Mouse (Mus musculus) frontal cortex, postnatal 25 days (tissue): ENCODE data around the gene Irx6.

Experiments
- DNase-seq, 2 experiments: peaks; one replicate each; pipeline ENCODE4 v3.0.0; 2022; ENCODE audit warnings: low spot score in 2 of 2

Irx6 gene

GRCm38 (mm10) chr8:92721936-92722321, 47.8 kb downstream of the Irx6 start:
- no peak for DNase-seq

DNA sequence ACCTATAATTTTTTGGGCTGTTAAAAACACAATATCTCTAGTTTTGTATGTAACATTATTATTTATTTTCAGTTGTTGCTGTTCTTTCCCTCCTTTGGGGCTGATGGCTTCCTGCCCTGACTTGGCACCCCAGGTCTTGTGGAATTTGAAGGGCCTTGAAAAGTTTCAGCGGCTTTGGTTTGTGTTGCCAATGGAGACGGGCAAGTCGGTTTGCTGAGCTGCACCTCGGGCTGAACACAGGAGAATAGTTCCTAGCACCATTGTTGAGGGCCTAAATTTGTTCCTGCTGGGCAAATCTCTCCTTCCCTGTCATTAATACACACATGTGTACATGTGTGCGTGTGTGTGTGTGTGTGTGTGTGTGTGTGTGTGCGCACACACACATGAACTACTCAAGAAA, 49.2 kb downstream of the Irx6 start:
- no peak for DNase-seq

DNA sequence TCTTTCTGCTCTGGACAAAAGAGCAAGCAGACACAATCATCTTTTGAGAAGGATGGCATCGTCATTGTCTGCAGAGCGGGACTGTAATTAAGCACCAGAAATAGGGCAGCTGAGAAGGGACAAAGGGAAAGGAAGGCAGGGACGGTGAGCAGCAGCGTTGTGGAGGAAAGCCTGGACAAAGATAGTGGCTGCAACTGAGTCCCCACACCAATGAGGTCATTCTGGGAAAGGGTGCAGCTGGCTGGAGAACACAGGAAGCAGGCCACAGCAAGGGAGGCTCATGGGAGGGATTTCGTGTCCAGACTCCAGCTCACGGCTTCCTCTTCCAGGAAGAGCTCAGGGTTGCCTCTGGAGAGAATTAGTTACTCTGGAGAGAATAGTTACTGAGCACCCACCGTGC, 49.9 kb downstream of the Irx6 start:
- DNase-seq, result no peak

- DNase-seq, result no peak
These were observed 50.3 kb downstream of the Irx6 start for GRCm38 (mm10) chr8:92724359-92724758.
